Mouse (Mus musculus) neutrophil, adult 5-6 weeks (primary cell): ENCODE data around the gene Panx2. TPM values are rescaled to one million over a fixed set of nuclear protein-coding genes. Genes with fewer than 3 reads are reported as not detected.

Experiments
- ATAC-seq: fragments of 151-379, 151-347 bp; 2 replicates; pipeline ENCODE4 v1.8.0; 2017; ENCODE audit warnings: mild to moderate bottlenecking, moderate TSS enrichment; ENCODE audit not compliant: insufficient number of reproducible peaks, poor library complexity, low FRiP score, severe bottlenecking; ENCODE audit errors: extremely low read depth
- total RNA-seq: library from RNA; stranded (forward); fragments of 200-1000 nt; gene quantifications from 2 replicates; pipeline ENCODE4 v1.2.3, GENCODE M21; 2017

Gene Panx2
- total RNA-seq, 1 experiment from 2014 or later = not detected

GRCm38 (mm10) chr15:89106976-89107375 lies 47.4 kb downstream of the Panx2 start:
- no peak for ATAC-seq

DNA sequence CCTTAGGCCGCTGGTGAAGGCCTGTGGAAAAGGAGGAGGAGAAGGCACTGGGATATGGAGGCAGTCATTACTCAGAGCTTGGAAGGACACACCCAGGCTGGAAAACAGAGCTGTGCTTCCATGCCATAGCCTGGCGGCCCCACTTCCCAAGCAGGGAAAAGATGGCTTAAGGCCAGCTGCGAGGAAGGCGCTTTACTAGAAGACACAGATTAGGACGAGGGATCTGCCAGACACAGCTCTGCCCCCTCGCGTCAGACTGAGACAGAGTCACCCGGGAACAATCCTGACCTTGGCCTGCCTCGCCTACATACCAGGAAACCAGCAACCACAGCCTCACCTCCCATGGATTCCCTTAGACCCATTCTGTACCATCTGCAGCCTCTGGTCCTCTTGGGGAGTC lies 50.6 kb downstream of the Panx2 start:
- ATAC-seq = no peak

DNA sequence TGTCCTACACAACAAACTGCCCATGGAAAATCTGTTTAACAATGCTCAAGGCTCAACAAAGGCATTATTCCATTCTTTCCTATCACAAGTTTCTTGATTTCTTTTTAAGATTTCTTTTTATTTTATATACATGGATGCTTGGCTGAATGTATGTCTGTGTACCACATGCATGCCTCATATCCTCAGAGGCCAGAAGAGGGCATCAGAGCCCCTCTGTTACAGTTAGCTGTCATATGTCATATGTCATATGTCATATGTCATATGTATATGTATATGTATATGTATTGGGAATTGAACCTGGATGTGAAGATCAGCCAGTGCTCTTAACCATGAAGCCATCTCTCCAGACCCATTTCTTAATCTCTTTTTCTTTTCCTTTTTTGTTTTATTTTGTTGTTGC lies 58.5 kb downstream of the Panx2 start:
- peak; percentile 51; the same call in 1 of the 2 replicates for ATAC-seq

- peak; percentile 94 for ATAC-seq
Measured at GRCm38 (mm10) chr15:89122649-89123366, 63.3 kb downstream of the Panx2 start, which contains the start of gene Tubgcp6. Gene Tubgcp6, minus strand, starts transcription at chr15:89123112.

Other genes starting within 250 kb of the Panx2 start
- gene Alg12, start 240.4 kb upstream of the Panx2 start, total RNA-seq = 9.1 and 11.4 TPM in 2 replicates
- gene Creld2, start 240.1 kb upstream of the Panx2 start, total RNA-seq = 30.3 and 31.9 TPM in 2 replicates
- 12.2 and 19.4 TPM in 2 replicates for gene Pim3, start 197.5 kb upstream of the Panx2 start, total RNA-seq
- gene Ttll8, start 105.3 kb upstream of the Panx2 start, total RNA-seq = not detected in 2 replicates
- gene Mlc1, start 80.7 kb upstream of the Panx2 start, total RNA-seq = not detected in 2 replicates
- not detected in 2 replicates for gene Mov10l1, start 76.8 kb upstream of the Panx2 start, total RNA-seq
- gene Trabd, start 15.4 kb downstream of the Panx2 start, total RNA-seq = 47.6 and 55.9 TPM in 2 replicates
- gene Selenoo, start 29.4 kb downstream of the Panx2 start, total RNA-seq = 22.9 and 26.8 TPM in 2 replicates
- 47.3 and 49.6 TPM in 2 replicates for gene Tubgcp6, start 63.4 kb downstream of the Panx2 start, total RNA-seq
- gene Hdac10, start 69.0 kb downstream of the Panx2 start, total RNA-seq = 53.8 and 58.4 TPM in 2 replicates
- gene Mapk12, start 81.0 kb downstream of the Panx2 start, total RNA-seq = 6.9 and 9.0 TPM in 2 replicates
- 47.4 and 48.7 TPM in 2 replicates for gene Mapk11, start 89.9 kb downstream of the Panx2 start, total RNA-seq
- gene Plxnb2, start 121.1 kb downstream of the Panx2 start, total RNA-seq = 15.7 and 18.9 TPM in 2 replicates
- gene Dennd6b, start 136.8 kb downstream of the Panx2 start, total RNA-seq = 14.3 and 14.5 TPM in 2 replicates
- 40.1 and 41.9 TPM in 2 replicates for gene Ppp6r2, start 151.8 kb downstream of the Panx2 start, total RNA-seq